Mouse (Mus musculus) megakaryocyte progenitor cell, adult 5-6 weeks (primary cell): Measurements from ENCODE around the gene Has3. TPM values are rescaled to one million over a fixed set of nuclear protein-coding genes. Genes with fewer than 3 reads are reported as not detected.
"Not testable (repeated sequence)": the region's sequence is repeated elsewhere in the genome, so short reads cannot be mapped to it uniquely, and the experiment has no call there.

Experiments
- ATAC-seq: replicated peaks from 2 replicates; pipeline ENCODE4 v1.8.0; 2016; ENCODE audit warnings: mild to moderate bottlenecking, moderate TSS enrichment, inconsistent platforms; ENCODE audit not compliant: poor library complexity
- total RNA-seq, 2 experiments: library from RNA; stranded (forward) in 1 of 2; stranded (reverse) in 1 of 2; fragments of 157-497, 149-512 nt in 1 of 2; fragments of 200-1000 nt in 1 of 2; gene quantifications; 2 replicates each; pipeline versions ENCODE4 v1.2.3 to v1.2.4; 2015 to 2017

The Has3 gene
- total RNA-seq, 2 experiments from 2014 or later = 0.54 TPM; not detected in 1

- ATAC-seq = not testable (repeated sequence)
These were observed 14.9 kb downstream of the Has3 start for GRCm38 (mm10) chr8:106884826-106885400.

- peak; percentile 88 for ATAC-seq
These were observed 17.5 kb downstream of the Has3 start for GRCm38 (mm10) chr8:106887336-106888189.

- no peak for ATAC-seq
These were observed 18.8 kb downstream of the Has3 start for GRCm38 (mm10) chr8:106888803-106889202.

- ATAC-seq = peak; percentile 59
These were observed 22.3 kb downstream of the Has3 start for GRCm38 (mm10) chr8:106892210-106892805.

- peak; percentile 49 for ATAC-seq
These were observed 22.9 kb downstream of the Has3 start for GRCm38 (mm10) chr8:106892806-106893451.

- peak; percentile 87 for ATAC-seq
These were observed 23.6 kb downstream of the Has3 start, which contains the start of gene Utp4 for GRCm38 (mm10) chr8:106893481-106894156. TSS of gene Utp4 (plus strand) at chr8:106893636.

- ATAC-seq = no peak
These were observed 29.4 kb downstream of the Has3 start for GRCm38 (mm10) chr8:106899473-106899872.

GRCm38 (mm10) chr8:106905727-106906480 lies 35.9 kb downstream of the Has3 start:
- ATAC-seq = peak; percentile 80

GRCm38 (mm10) chr8:106906635-106907034 lies 36.6 kb downstream of the Has3 start:
- no peak for ATAC-seq

GRCm38 (mm10) chr8:106907450-106907849 lies 37.4 kb downstream of the Has3 start:
- no peak for ATAC-seq

GRCm38 (mm10) chr8:106908291-106908690 lies 38.2 kb downstream of the Has3 start:
- ATAC-seq = no peak

- ATAC-seq = no peak
These were observed 43.6 kb downstream of the Has3 start for GRCm38 (mm10) chr8:106913631-106914030.

GRCm38 (mm10) chr8:106919721-106920394 lies 49.8 kb downstream of the Has3 start:
- no peak for ATAC-seq

- ATAC-seq = 0 out of 2 replicates have a peak, but pooled peaks have one; percentile 14
These were observed 50.3 kb downstream of the Has3 start for GRCm38 (mm10) chr8:106920395-106920741.

- ATAC-seq = no peak
These were observed 54.0 kb downstream of the Has3 start for GRCm38 (mm10) chr8:106924057-106924456.

- no peak for ATAC-seq
These were observed 54.9 kb downstream of the Has3 start for GRCm38 (mm10) chr8:106924904-106925349.

- no peak for ATAC-seq
These were observed 55.4 kb downstream of the Has3 start for GRCm38 (mm10) chr8:106925446-106925845.

- peak; percentile 94 for ATAC-seq
These were observed 57.2 kb downstream of the Has3 start for GRCm38 (mm10) chr8:106927247-106927646.

- not testable (repeated sequence) for ATAC-seq
These were observed 58.1 kb downstream of the Has3 start for GRCm38 (mm10) chr8:106928182-106928581.
